Comparison of ENCODE assay signal across 11 mouse cellular contexts in the genomic region with DNA sequence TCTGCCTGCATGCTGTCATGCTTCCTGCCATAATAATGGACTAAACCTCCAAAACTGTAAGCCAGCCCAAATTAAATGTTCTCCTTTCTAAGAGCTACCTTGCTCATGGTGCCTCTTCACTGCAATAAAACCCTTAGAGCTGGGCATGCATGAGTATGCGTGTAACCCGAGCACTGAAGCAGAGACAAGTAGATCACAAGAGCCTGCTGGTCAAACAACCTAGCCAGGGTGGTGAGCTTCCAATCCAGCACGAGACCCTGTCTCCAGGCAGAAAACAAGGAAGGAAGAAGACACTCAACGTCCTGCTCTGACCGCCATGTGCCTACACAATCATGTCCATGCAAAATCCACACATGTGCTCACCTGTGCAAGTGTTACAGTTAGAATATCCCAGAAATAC.
"Had no signal": no experiment of that assay in that cellular context is flagged by ENCODE, and none has a peak within 500 bp of the region (broad histone marks: within the 10 kb centered on the region; RNA-seq: fewer than 3 reads in every experiment).

No protein-coding gene starts in this region.

- DNase-seq: kidney, postnatal 4 days; liver; liver, embryonic 13.5 days; liver, postnatal 0 days; right cerebral cortex, postnatal 14 days; thymus, postnatal 36 days had no signal

- H3K27ac ChIP-seq: layer of hippocampus, adult 2 months; limb, embryonic 12.5 days; liver, embryonic 13.5 days; midbrain, embryonic 12.5 days; neural tube, embryonic 13.5 days had no signal

- H3K4me2 ChIP-seq: limb, embryonic 12.5 days; liver, embryonic 13.5 days; midbrain, embryonic 12.5 days; neural tube, embryonic 13.5 days had no signal

- ATAC-seq: liver, postnatal 0 days; midbrain, embryonic 16.5 days had no signal

- H3K27me3 ChIP-seq: limb, embryonic 12.5 days; liver, embryonic 13.5 days; midbrain, embryonic 12.5 days; neural tube, embryonic 13.5 days had no signal

- H3K4me3 ChIP-seq: layer of hippocampus, adult 2 months; limb, embryonic 12.5 days; liver, embryonic 13.5 days; midbrain, embryonic 12.5 days; neural tube, embryonic 13.5 days had no signal

- H3K9ac ChIP-seq: limb, embryonic 12.5 days; liver, embryonic 13.5 days; liver, postnatal 0 days; midbrain, embryonic 12.5 days; neural tube, embryonic 13.5 days had no signal

- H3K9me3 ChIP-seq: limb, embryonic 12.5 days; liver, embryonic 13.5 days; midbrain, embryonic 12.5 days; neural tube, embryonic 13.5 days had no signal

- H3K36me3 ChIP-seq: limb, embryonic 12.5 days; liver, embryonic 13.5 days; midbrain, embryonic 12.5 days; neural tube, embryonic 13.5 days had no signal
